Mouse (Mus musculus) testis, adult 10 weeks (tissue): ENCODE results near the gene Tmem274. TPM values are rescaled to one million over a fixed set of nuclear protein-coding genes. Genes with fewer than 3 reads are reported as not detected.

Experiments
- polyA plus RNA-seq: library from polyadenylated mRNA; stranded (reverse); fragments of 350-450 nt; fragmentation: Illumina TruSeq; extraction: RNeasy Lipid Tissue Mini Kit (QIAGEN cat#74804); gene quantifications from one replicate; pipeline ENCODE4 v1.2.3, GENCODE M21; 2014; ENCODE audit warnings: low read depth, low replicate concordance

Tmem274 gene
- polyA plus RNA-seq, result not detected

GRCm38 (mm10) chr4:149477078-149477477 is at the start of gene Tmem274:
Gene Tmem274, plus strand, starts transcription at chr4:149477378.

DNA sequence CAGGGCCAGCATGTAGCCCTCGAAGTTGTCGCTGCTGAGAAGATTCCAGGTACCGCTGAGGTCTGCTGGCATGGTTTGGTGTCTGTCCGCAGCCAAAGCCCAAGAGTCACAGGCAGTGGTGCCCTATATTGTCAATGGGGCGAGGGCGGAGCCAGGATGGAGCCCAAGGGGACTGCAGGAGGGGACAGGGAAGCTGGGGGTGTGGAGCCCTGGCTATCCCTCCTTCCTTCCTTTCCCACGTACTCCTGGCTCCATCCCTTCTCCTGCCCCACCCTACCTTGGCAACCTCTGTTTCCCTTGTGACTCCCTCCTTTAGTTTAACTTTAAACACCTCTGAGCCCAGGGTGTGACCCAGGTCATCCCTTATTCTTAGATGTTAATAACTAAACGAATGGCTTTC is 22.3 kb upstream of the Tmem274 start, which contains the start of gene Rbp7:
Gene Rbp7 (minus strand): TSS at position 100 of the 400 bp plus-strand sequence.

GRCm38 (mm10) chr4:149485053-149485824 is 8.1 kb downstream of the Tmem274 start, which contains the start of the genes Nmnat1 and Lzic:
Gene Nmnat1, minus strand, starts transcription at chr4:149485202.
Gene Lzic, plus strand, starts transcription at chr4:149485229.

GRCm38 (mm10) chr4:149517868-149518340 is 40.7 kb downstream of the Tmem274 start, which contains the start of gene Ctnnbip1:
Gene Ctnnbip1, plus strand, starts transcription at chr4:149518236.

Other genes starting within 250 kb of the Tmem274 start
- 21.7 TPM for gene Kif1b, start 169.7 kb upstream of the Tmem274 start, polyA plus RNA-seq
- gene Ube4b, start 50.6 kb upstream of the Tmem274 start, polyA plus RNA-seq, result 9.0 TPM
- 0.94 TPM for gene Rbp7, start 22.4 kb upstream of the Tmem274 start, polyA plus RNA-seq
- gene Nmnat1, start 7.8 kb downstream of the Tmem274 start, polyA plus RNA-seq, result 5.2 TPM
- 49.0 TPM for gene Lzic, start 7.9 kb downstream of the Tmem274 start, polyA plus RNA-seq
- gene Ctnnbip1, start 40.9 kb downstream of the Tmem274 start, polyA plus RNA-seq, result 1.3 TPM
- gene Clstn1, start 109.1 kb downstream of the Tmem274 start, polyA plus RNA-seq, result 5.9 TPM
- 1.5 TPM for gene Pik3cd, start 225.2 kb downstream of the Tmem274 start, polyA plus RNA-seq